Mouse (Mus musculus): ENCODE measurements around the gene Slc39a11. TPM values are rescaled to one million over a fixed set of nuclear protein-coding genes. Genes with fewer than 3 reads are reported as not detected.

Slc39a11 gene
- total and polyA plus RNA-seq, 3 experiments, result 43.2 to 54.4 (median 51.0) TPM

GRCm38 (mm10) chr11:113533931-113534330 lies 115.9 kb downstream of the Slc39a11 start:
- in situ Hi-C loops (cut with MboI; ENCODE audit: low pct_ligation_motif_present, low pct_unique_long_range_greater_than_20kb, low sequenced_read_pairs), result no loop called here
- no peaks in the 10 kb centered on the region for H3K9me3 ChIP-seq (replicated peaks; ENCODE audit: low read length)

GRCm38 (mm10) chr11:113528391-113528790 lies 121.5 kb downstream of the Slc39a11 start:
- TF ChIP-seq MAZ (IDR thresholded peaks at IDR 0.05; ENCODE audit: low read depth, low read length) (no peak), NELFE (IDR thresholded peaks at IDR 0.05; ENCODE audit: low read depth, low read length) (no peak), MAX (IDR thresholded peaks at IDR 0.05; ENCODE audit: low read length) (no peak), PAX5 (IDR thresholded peaks at IDR 0.05; ENCODE audit: low read length) (no peak), HCFC1 (IDR thresholded peaks at IDR 0.05; ENCODE audit: low read depth, low read length) (no peak), ZKSCAN1 (IDR thresholded peaks at IDR 0.05; ENCODE audit: borderline replicate concordance, low read depth, low read length) (no peak), GABPA (IDR thresholded peaks at IDR 0.05; ENCODE audit: insufficient replicate concordance, low read depth, low read length) (no peak), IRF4 (IDR thresholded peaks at IDR 0.05; ENCODE audit: low read depth, low read length) (no peak), RAD21 (IDR thresholded peaks at IDR 0.05; ENCODE audit: low read depth, low read length) (no peak), MEF2A (IDR thresholded peaks at IDR 0.05; ENCODE audit: borderline replicate concordance, low read depth, low read length) (no peak), ZMIZ1 (IDR thresholded peaks at IDR 0.05; ENCODE audit: low read depth, low read length) (no peak), TBP (conservative IDR thresholded peaks at IDR 0.05; ENCODE audit: low read depth, low read length) (no peak), POLR2A (IDR thresholded peaks at IDR 0.05; ENCODE audit: low read depth, low read length) (no peak), JUN (IDR thresholded peaks at IDR 0.05; ENCODE audit: insufficient read depth, low read depth, low read length) (no peak), MYC (IDR thresholded peaks at IDR 0.05; ENCODE audit: low read depth, low read length) (no peak), CHD1 (IDR thresholded peaks at IDR 0.05; ENCODE audit: low read depth, low read length) (no peak)
- H3K4me2 ChIP-seq (ENCODE audit: insufficient read depth, low read depth, poor library complexity, severe bottlenecking), result no peak overlapping the region
- dilution Hi-C loops (cut with MboI; ENCODE audit: extremely low pct_ligation_motif_present, extremely low pct_unique_long_range_greater_than_20kb, low sequenced_read_pairs) (no loop called here), in situ Hi-C loops (cut with MboI; ENCODE audit: low pct_ligation_motif_present, low pct_unique_long_range_greater_than_20kb, low sequenced_read_pairs) (no loop called here)
- no peaks in the 10 kb centered on the region for H3K79me2 ChIP-seq (replicated peaks; ENCODE audit: control insufficient read depth, extremely low read depth, insufficient read depth, poor library complexity, severe bottlenecking)
- H3K9ac ChIP-seq (ENCODE audit: insufficient read depth, low read depth), result no peak overlapping the region
- no peaks in the 10 kb centered on the region for H3K9me3 ChIP-seq (replicated peaks; ENCODE audit: low read length)
- no peak for DNase-seq (ENCODE audit: extremely low read depth)
- H3K27me3 ChIP-seq (replicated peaks), result no peaks in the 10 kb centered on the region
- H3K4me3 ChIP-seq (replicated peaks in 1 of 3; ENCODE audit: low read depth in 2 of 3, low read length in 2 of 3, poor library complexity in 1 of 3), result no peak overlapping the region
- no peaks in the 10 kb centered on the region for H3K4me1 ChIP-seq (ENCODE audit: control insufficient read depth in 1 of 2, insufficient read depth in 2 of 2)
- H3K27ac ChIP-seq (ENCODE audit: insufficient read depth, low read depth), result no peak overlapping the region
- H3K36me3 ChIP-seq (replicated peaks in 1 of 2; ENCODE audit: control insufficient read depth in 1 of 2, insufficient read depth in 1 of 2, low read length in 1 of 2), result peaks cover 0 to 72% of the 10 kb centered on the region in 2 experiments

More at GRCm38 (mm10) chr11:113533931-113534330, 115.9 kb downstream of the Slc39a11 start:
- Histone ChIP-seq H3K27me3 (replicated peaks) (no peaks in the 10 kb centered on the region), H3K4me2 (ENCODE audit: insufficient read depth, low read depth, poor library complexity, severe bottlenecking) (no peak overlapping the region), H3K4me3 (replicated peaks in 1 of 3; ENCODE audit: low read depth in 2 of 3, low read length in 2 of 3, poor library complexity in 1 of 3) (no peak overlapping the region), H3K36me3 (replicated peaks in 1 of 2; ENCODE audit: control insufficient read depth in 1 of 2, insufficient read depth in 1 of 2, low read length in 1 of 2) (peaks cover 0 to 75% of the 10 kb centered on the region in 2 experiments), H3K27ac (ENCODE audit: insufficient read depth, low read depth) (no peak overlapping the region), H3K9ac (ENCODE audit: insufficient read depth, low read depth) (no peak overlapping the region), H3K79me2 (replicated peaks; ENCODE audit: control insufficient read depth, extremely low read depth, insufficient read depth, poor library complexity, severe bottlenecking) (no peaks in the 10 kb centered on the region), H3K4me1 (ENCODE audit: control insufficient read depth in 1 of 2, insufficient read depth in 2 of 2) (peaks cover 0 to 17% of the 10 kb centered on the region in 2 experiments; a peak in 2 of 4 replicates)
- DNase-seq (ENCODE audit: extremely low read depth), result no peak
- TF ChIP-seq MEF2A (IDR thresholded peaks at IDR 0.05; ENCODE audit: borderline replicate concordance, low read depth, low read length) (no peak), SIN3A (IDR thresholded peaks at IDR 0.05; ENCODE audit: low read length) (no peak), MXI1 (IDR thresholded peaks at IDR 0.05; ENCODE audit: low read depth, low read length) (no peak), ZKSCAN1 (IDR thresholded peaks at IDR 0.05; ENCODE audit: borderline replicate concordance, low read depth, low read length) (no peak), NRF1 (IDR thresholded peaks at IDR 0.05; ENCODE audit: low read depth, low read length) (no peak), JUN (IDR thresholded peaks at IDR 0.05; ENCODE audit: insufficient read depth, low read depth, low read length) (no peak), USF2 (conservative IDR thresholded peaks at IDR 0.05; ENCODE audit: low read depth, low read length) (no peak), MYC (IDR thresholded peaks at IDR 0.05; ENCODE audit: low read depth, low read length) (no peak), RCOR1 (conservative IDR thresholded peaks at IDR 0.05; ENCODE audit: low read depth, low read length) (no peak), ZMIZ1 (IDR thresholded peaks at IDR 0.05; ENCODE audit: low read depth, low read length) (no peak), IRF4 (IDR thresholded peaks at IDR 0.05; ENCODE audit: low read depth, low read length) (no peak), USF1 (IDR thresholded peaks at IDR 0.05; ENCODE audit: low read depth, low read length) (no peak)
- dilution Hi-C loops (cut with MboI; ENCODE audit: extremely low pct_ligation_motif_present, extremely low pct_unique_long_range_greater_than_20kb, low sequenced_read_pairs), result no loop called here

Measured in CH12.LX (cell line).